Mouse (Mus musculus) kidney, embryonic 14.5 days (tissue): Measurements from ENCODE around the gene Mospd3. TPM values are rescaled to one million over a fixed set of nuclear protein-coding genes. Genes with fewer than 3 reads are reported as not detected.
A peak's percentile ranks its signal among the peaks of the same experiment; 100 is the strongest.
"Not testable (repeated sequence)": the region's sequence is repeated elsewhere in the genome, so short reads cannot be mapped to it uniquely, and the experiment has no call there.

Experiments used
- ATAC-seq: fragments of 200-750 bp; cut with Nextera tagmentation; 2 replicates; pipeline ENCODE4 v1.8.0; 2017; ENCODE audit warnings: moderate number of reproducible peaks, mild to moderate bottlenecking, moderate TSS enrichment, moderate library complexity; ENCODE audit not compliant: low FRiP score, low TSS enrichment
- H3K27ac ChIP-seq: fragments of 300-500 bp; sonication (generic); 2 replicates; pipeline ENCODE4 v1.5.1; 2014; ENCODE audit warnings: low read depth, mild to moderate bottlenecking, low read length, moderate library complexity, mixed read lengths
- H3K27me3 ChIP-seq: fragments of 300-500 bp; sonication (generic); 2 replicates; pipeline ENCODE4 v1.6.1; 2014; ENCODE audit warnings: mild to moderate bottlenecking, low read length; ENCODE audit not compliant: control insufficient read depth, insufficient read depth
- H3K36me3 ChIP-seq: fragments of 300-500 bp; sonication (generic); 2 replicates; pipeline ENCODE4 v1.6.1; 2014; ENCODE audit warnings: low read length, mixed read lengths; ENCODE audit not compliant: control insufficient read depth, insufficient read depth
- H3K4me1 ChIP-seq: fragments of 300-500 bp; sonication (generic); 2 replicates; pipeline ENCODE4 v1.6.1; 2014; ENCODE audit warnings: low read length, mixed read lengths; ENCODE audit not compliant: control insufficient read depth, insufficient read depth
- H3K4me2 ChIP-seq: fragments of 300-500 bp; sonication (generic); replicated peaks from 2 replicates; pipeline ENCODE4 v1.6.1; 2014; ENCODE audit warnings: low read depth, mild to moderate bottlenecking, low read length
- H3K4me3 ChIP-seq: fragments of 300-500 bp; sonication (generic); 2 replicates; pipeline ENCODE4 v1.5.1; 2014; ENCODE audit warnings: mild to moderate bottlenecking, low read length
- H3K9ac ChIP-seq: fragments of 300-500 bp; sonication (generic); 2 replicates; pipeline ENCODE4 v1.6.1; 2014; ENCODE audit warnings: low read depth, mild to moderate bottlenecking, low read length, moderate library complexity
- H3K9me3 ChIP-seq: fragments of 300-500 bp; sonication (generic); 2 replicates; pipeline ENCODE4 v1.6.1; 2016; ENCODE audit warnings: low read length; ENCODE audit not compliant: control insufficient read depth
- WGBS: fragments of 180-500 bp; shearing (Covaris S2); extraction: QIAGEN DNeasy Blood & Tissue Kit; methylation state at CpG from one replicate; pipeline ENCODE4 v1.1.7; 2014; 5-methylcytosine and 5-hydroxymethylcytosine counted together
- polyA plus RNA-seq: library from polyadenylated mRNA; unstranded; fragments of >200 nt; fragmentation: Nextera tagmentation; extraction: Ambion mirVana; gene quantifications from 2 replicates; pipeline ENCODE4 v1.2.1, GENCODE M21; 2014

Gene Mospd3
- polyA plus RNA-seq, 1 experiment from 2014 or later: 27.6 TPM

GRCm38 (mm10) chr5:137628498-137629305 lies 27.8 kb upstream of the Mospd3 start, which contains the start of the genes Fbxo24, Lrch4 and Gm20605:
TSS of gene Fbxo24 (minus strand) at chr5:137629002.
TSS of gene Lrch4 (plus strand) at chr5:137629121.
TSS of gene Gm20605 (plus strand) at chr5:137629175.
- Histone ChIP-seq H3K27ac (peak within 1 kb of the TSS; percentile 93), H3K9me3 (no peaks in the 10 kb centered on the region), H3K36me3 (peaks cover 8% of the 10 kb centered on the region), H3K9ac (peak within 1 kb of the TSS; percentile 75), H3K4me2 (peak within 1 kb of the TSS; percentile 68), H3K27me3 (no peaks in the 10 kb centered on the region), H3K4me1 (peaks cover 38% of the 10 kb centered on the region), H3K4me3 (peak within 1 kb of the TSS; percentile 69)
- WGBS: under 1% methylated on average over 42 of the region's 46 CpGs
- peak; percentile 97 for ATAC-seq

GRCm38 (mm10) chr5:137627991-137628390 lies 27.1 kb upstream of the Mospd3 start:
- Histone ChIP-seq H3K27ac (peak overlapping the region; percentile 68), H3K4me3 (peak overlapping the region; percentile 69), H3K4me1 (peaks cover 38% of the 10 kb centered on the region), H3K4me2 (peak overlapping the region; percentile 62), H3K9ac (peak overlapping the region; percentile 69), H3K9me3 (no peaks in the 10 kb centered on the region), H3K36me3 (peaks cover 3% of the 10 kb centered on the region; the same call in 1 of the 2 replicates), H3K27me3 (no peaks in the 10 kb centered on the region)
- no peak for ATAC-seq
- WGBS: 2% methylated on average over 9 of the region's 9 CpGs

- ATAC-seq: no peak
- Histone ChIP-seq H3K4me3 (no peak overlapping the region), H3K27ac (no peak overlapping the region)
Observed at GRCm38 (mm10) chr5:137623937-137624530, 23.2 kb upstream of the Mospd3 start.

GRCm38 (mm10) chr5:137615347-137615746 lies 14.5 kb upstream of the Mospd3 start:
- H3K27me3 ChIP-seq: no peaks in the 10 kb centered on the region
- H3K4me2 ChIP-seq: no peak overlapping the region
- 83% methylated on average over 7 of the region's 7 CpGs for WGBS
- H3K4me1 ChIP-seq: peaks cover 32% of the 10 kb centered on the region
- ATAC-seq: no peak
- no peaks in the 10 kb centered on the region for H3K36me3 ChIP-seq
- no peak overlapping the region for H3K4me3 ChIP-seq
- H3K9me3 ChIP-seq: no peaks in the 10 kb centered on the region
- no peak overlapping the region for H3K27ac ChIP-seq
- H3K9ac ChIP-seq: no peak overlapping the region

More at GRCm38 (mm10) chr5:137623937-137624530, 23.2 kb upstream of the Mospd3 start:
- WGBS: 78% methylated on average over 11 of the region's 11 CpGs
- Histone ChIP-seq H3K36me3 (no peaks in the 10 kb centered on the region), H3K9me3 (no peaks in the 10 kb centered on the region), H3K4me1 (0 out of 2 replicates have a peak, but pooled peaks cover 8% of the 10 kb centered on the region), H3K9ac (no peak overlapping the region), H3K27me3 (no peaks in the 10 kb centered on the region), H3K4me2 (no peak overlapping the region)

- H3K9me3 ChIP-seq, H3K27ac ChIP-seq, H3K36me3 ChIP-seq, H3K27me3 ChIP-seq, H3K4me2 ChIP-seq, H3K9ac ChIP-seq, H3K4me3 ChIP-seq, ATAC-seq: not testable (repeated sequence)
- WGBS: 87% methylated on average over 2 of the region's 2 CpGs
- H3K4me1 ChIP-seq: peaks cover 36% of the 10 kb centered on the region
Observed at GRCm38 (mm10) chr5:137614921-137615320, 14.1 kb upstream of the Mospd3 start.

- Histone ChIP-seq H3K36me3 (no peaks in the 10 kb centered on the region), H3K4me2 (no peak within 1 kb of the TSS), H3K4me1 (peaks cover 43% of the 10 kb centered on the region), H3K27ac (no peak within 1 kb of the TSS), H3K9me3 (no peaks in the 10 kb centered on the region), H3K27me3 (no peaks in the 10 kb centered on the region), H3K9ac (0 out of 2 replicates have a peak within 1 kb of the TSS, but pooled peaks have one; percentile 12), H3K4me3 (no peak within 1 kb of the TSS)
- WGBS: 22% methylated on average over 11 of the region's 11 CpGs
- ATAC-seq: no peak
Observed at GRCm38 (mm10) chr5:137613550-137613949, 12.7 kb upstream of the Mospd3 start, which contains the start of gene Pcolce. TSS of gene Pcolce (minus strand) at chr5:137613784.

- Histone ChIP-seq H3K9me3 (no peaks in the 10 kb centered on the region), H3K27me3 (no peaks in the 10 kb centered on the region), H3K4me2 (no peak overlapping the region), H3K4me1 (peaks cover 48% of the 10 kb centered on the region), H3K9ac (0 out of 2 replicates have a peak overlapping the region, but pooled peaks have one; percentile 12), H3K4me3 (no peak overlapping the region), H3K27ac (no peak overlapping the region), H3K36me3 (no peaks in the 10 kb centered on the region)
- 83% methylated on average over 5 of the region's 5 CpGs for WGBS
- no peak for ATAC-seq
Observed at GRCm38 (mm10) chr5:137613076-137613475, 12.2 kb upstream of the Mospd3 start.

- WGBS: 10% methylated on average over 6 of the region's 6 CpGs
- no peaks in the 10 kb centered on the region for H3K27me3 ChIP-seq
- H3K4me2 ChIP-seq: peak overlapping the region; percentile 49
- peak; percentile 51 for ATAC-seq
- peaks cover 12% of the 10 kb centered on the region; the same call in 1 of the 2 replicates for H3K36me3 ChIP-seq
- peaks cover 52% of the 10 kb centered on the region for H3K4me1 ChIP-seq
- peak overlapping the region; percentile 35 for H3K4me3 ChIP-seq
- no peaks in the 10 kb centered on the region for H3K9me3 ChIP-seq
- peak overlapping the region; percentile 44; the same call in 1 of the 2 replicates for H3K9ac ChIP-seq
- H3K27ac ChIP-seq: peak overlapping the region; percentile 91
Observed at GRCm38 (mm10) chr5:137611245-137611602, 10.4 kb upstream of the Mospd3 start.
